Mouse (Mus musculus): Measurements from ENCODE around the gene Ctdsp1.

The Ctdsp1 gene

GRCm38 (mm10) chr1:74444538-74444937 is 53.2 kb downstream of the Ctdsp1 start:
- no peak for DNase-seq (ENCODE audit: low spot score)
